Mouse (Mus musculus) left cerebral cortex, postnatal 14 days (tissue): ENCODE results near the gene Vwa3a. TPM values are rescaled to one million over a fixed set of nuclear protein-coding genes. Genes with fewer than 3 reads are reported as not detected.

Experiments used
- DNase-seq, 2 experiments: peaks; one replicate each; pipeline ENCODE4 v3.0.0; 2021 to 2022; ENCODE audit warnings: low spot score in 2 of 2, mixed read lengths in 1 of 2
- intact Hi-C: fragments of 180-260 bp; cut with DNase I; formaldehyde crosslinking; loops from one replicate; pipeline ENCODE4 v1.15.1; 2025
- total RNA-seq, 2 experiments: library from RNA; stranded (reverse); gene quantifications; 2 replicates each; pipeline ENCODE4 v1.2.3; 2021

Gene Vwa3a
- total RNA-seq, 2 experiments from 2014 or later = 14.1 to 20.5 TPM

GRCm38 (mm10) chr7:120743366-120744351 is 4.5 kb downstream of the Vwa3a start:
- no peak for DNase-seq
- intact Hi-C loops = no loop called here

GRCm38 (mm10) chr7:120744606-120745005 is 5.5 kb downstream of the Vwa3a start:
- DNase-seq = no peak
- intact Hi-C loops = loop anchor here (5.0 kb wide), 1 partner anchor 78 kb away; no protein-coding TSS in a partner anchor

GRCm38 (mm10) chr7:120746029-120746428 is 6.9 kb downstream of the Vwa3a start:
- DNase-seq = no peak
- intact Hi-C loops = loop anchor here (5.0 kb wide), 1 partner anchor 76 kb away; no protein-coding TSS in a partner anchor

- no peak for DNase-seq
- intact Hi-C loops = loop anchor here (5.0 kb wide), 1 partner anchor 75 kb away; no protein-coding TSS in a partner anchor
Observed at GRCm38 (mm10) chr7:120746821-120747220, 7.7 kb downstream of the Vwa3a start.

GRCm38 (mm10) chr7:120748478-120748877 is 9.4 kb downstream of the Vwa3a start:
- DNase-seq = no peak
- intact Hi-C loops = loop anchor here (5.0 kb wide), 1 partner anchor 74 kb away; no protein-coding TSS in a partner anchor

GRCm38 (mm10) chr7:120751330-120751729 is 12.2 kb downstream of the Vwa3a start:
- intact Hi-C loops = no loop called here
- DNase-seq = no peak

- intact Hi-C loops = no loop called here
- DNase-seq = peak in 1 of 2 experiments; percentile 20
Observed at GRCm38 (mm10) chr7:120751906-120752305, 12.8 kb downstream of the Vwa3a start.

GRCm38 (mm10) chr7:120754671-120755070 is 15.6 kb downstream of the Vwa3a start:
- DNase-seq = peak; percentile 86 to 89
- intact Hi-C loops = loop anchor here (2.0 kb wide), 1 partner anchor 84 kb away; the partner anchor contains the start of gene Pdzd9

- no peak for DNase-seq
- intact Hi-C loops = no loop called here
Observed at GRCm38 (mm10) chr7:120767369-120767768, 28.3 kb downstream of the Vwa3a start.

GRCm38 (mm10) chr7:120771389-120771788 is 32.3 kb downstream of the Vwa3a start:
- no peak for DNase-seq
- intact Hi-C loops = no loop called here

GRCm38 (mm10) chr7:120778012-120778411 is 38.9 kb downstream of the Vwa3a start:
- intact Hi-C loops = no loop called here
- DNase-seq = no peak

GRCm38 (mm10) chr7:120795544-120795943 is 56.4 kb downstream of the Vwa3a start:
- DNase-seq = no peak
- intact Hi-C loops = no loop called here

GRCm38 (mm10) chr7:120796369-120796768 is 57.3 kb downstream of the Vwa3a start:
- no peak for DNase-seq
- intact Hi-C loops = no loop called here

- peak; percentile 17 to 25 for DNase-seq
- intact Hi-C loops = no loop called here
Observed at GRCm38 (mm10) chr7:120803268-120803667, 64.2 kb downstream of the Vwa3a start.

GRCm38 (mm10) chr7:120809705-120810104 is 70.6 kb downstream of the Vwa3a start:
- intact Hi-C loops = no loop called here
- DNase-seq = no peak

GRCm38 (mm10) chr7:120811834-120812415 is 72.8 kb downstream of the Vwa3a start, which contains the start of gene Gm5737:
Gm5737 (plus strand) TSS chr7:120812365.
- DNase-seq = no peak
- intact Hi-C loops = no loop called here

GRCm38 (mm10) chr7:120817552-120817951 is 78.4 kb downstream of the Vwa3a start:
- intact Hi-C loops = no loop called here
- DNase-seq = no peak

- no peak for DNase-seq
- intact Hi-C loops = no loop called here
Observed at GRCm38 (mm10) chr7:120819386-120819785, 80.3 kb downstream of the Vwa3a start.

GRCm38 (mm10) chr7:120823248-120823647 is 84.1 kb downstream of the Vwa3a start:
- peak; percentile 74 to 78 for DNase-seq

GRCm38 (mm10) chr7:120825097-120825496 is 86.0 kb downstream of the Vwa3a start:
- intact Hi-C loops = no loop called here
- peak; percentile 24 to 69 for DNase-seq

More at GRCm38 (mm10) chr7:120823248-120823647, 84.1 kb downstream of the Vwa3a start:
- intact Hi-C loops = loop anchor here (1.0 to 5.0 kb wide), 2 partner anchors 76 to 153 kb away; partner anchors contain the start of gene Pdzd9
